Mouse (Mus musculus): ENCODE data around the gene Immp1l.

Gene Immp1l

GRCm38 (mm10) chr2:105903896-105904756 lies at the start of gene Immp1l, which contains the start of gene Elp4:
TSS of gene Immp1l (plus strand) at chr2:105904638.
TSS of gene Elp4 (minus strand) at chr2:105904564.
- DNase-seq = peak; percentile 89 to 93

- no peak for DNase-seq
Measured at GRCm38 (mm10) chr2:105854740-105855139, 49.7 kb upstream of the Immp1l start.

GRCm38 (mm10) chr2:105873403-105873802 lies 31.0 kb upstream of the Immp1l start:
- no peak for DNase-seq

GRCm38 (mm10) chr2:105890816-105891215 lies 13.6 kb upstream of the Immp1l start:
- DNase-seq = no peak

- no peak for DNase-seq
Measured at GRCm38 (mm10) chr2:105904757-105905146, 314 bp downstream of the Immp1l start.

- peak in 1 of 2 experiments; percentile 19 for DNase-seq
Measured at GRCm38 (mm10) chr2:105908351-105908750, 3.9 kb downstream of the Immp1l start.

- DNase-seq = no peak
Measured at GRCm38 (mm10) chr2:105910611-105911010, 6.2 kb downstream of the Immp1l start.

GRCm38 (mm10) chr2:105913655-105914366 lies 9.4 kb downstream of the Immp1l start:
- no peak for DNase-seq

- DNase-seq = no peak
Measured at GRCm38 (mm10) chr2:105916671-105917070, 12.2 kb downstream of the Immp1l start.

- DNase-seq = no peak
Measured at GRCm38 (mm10) chr2:105917623-105918346, 13.3 kb downstream of the Immp1l start.

GRCm38 (mm10) chr2:105950131-105950530 lies 45.7 kb downstream of the Immp1l start:
- DNase-seq = no peak

GRCm38 (mm10) chr2:105951350-105951940 lies 47.0 kb downstream of the Immp1l start:
- no peak for DNase-seq

- DNase-seq = no peak
Measured at GRCm38 (mm10) chr2:105953862-105954261, 49.4 kb downstream of the Immp1l start.

- DNase-seq = no peak
Measured at GRCm38 (mm10) chr2:105963447-105963846, 59.0 kb downstream of the Immp1l start.

- no peak for DNase-seq
Measured at GRCm38 (mm10) chr2:105973941-105974340, 69.5 kb downstream of the Immp1l start.

- no peak for DNase-seq
Measured at GRCm38 (mm10) chr2:105978065-105978464, 73.6 kb downstream of the Immp1l start.

- no peak for DNase-seq
Measured at GRCm38 (mm10) chr2:105985206-105985605, 80.8 kb downstream of the Immp1l start.

GRCm38 (mm10) chr2:105987131-105987530 lies 82.7 kb downstream of the Immp1l start:
- no peak for DNase-seq

GRCm38 (mm10) chr2:105987999-105988398 lies 83.6 kb downstream of the Immp1l start:
- DNase-seq = no peak

- peak; percentile 63 to 77 for DNase-seq
Measured at GRCm38 (mm10) chr2:106002835-106003739, 98.6 kb downstream of the Immp1l start, which contains the start of gene Dnajc24. TSS of gene Dnajc24 (minus strand) at chr2:106003549.

GRCm38 (mm10) chr2:106008415-106008814 lies 104.0 kb downstream of the Immp1l start:
- no peak for DNase-seq
